Mouse (Mus musculus) CD4-positive naive resting alpha-beta T cell, adult 76 days (primary cell): ENCODE measurements around the gene Asb1. TPM values are rescaled to one million over a fixed set of nuclear protein-coding genes. Genes with fewer than 3 reads are reported as not detected.

ENCODE experiments used
- total RNA-seq: library from RNA; stranded (reverse); gene quantifications from one replicate; pipeline ENCODE4 v1.2.4, GENCODE M21; 2023

Gene Asb1
- total RNA-seq = 9.3 TPM

GRCm38 (mm10) chr1:91540271-91540826 lies at the start of gene Asb1:
Asb1 (plus strand) TSS chr1:91540544.

DNA sequence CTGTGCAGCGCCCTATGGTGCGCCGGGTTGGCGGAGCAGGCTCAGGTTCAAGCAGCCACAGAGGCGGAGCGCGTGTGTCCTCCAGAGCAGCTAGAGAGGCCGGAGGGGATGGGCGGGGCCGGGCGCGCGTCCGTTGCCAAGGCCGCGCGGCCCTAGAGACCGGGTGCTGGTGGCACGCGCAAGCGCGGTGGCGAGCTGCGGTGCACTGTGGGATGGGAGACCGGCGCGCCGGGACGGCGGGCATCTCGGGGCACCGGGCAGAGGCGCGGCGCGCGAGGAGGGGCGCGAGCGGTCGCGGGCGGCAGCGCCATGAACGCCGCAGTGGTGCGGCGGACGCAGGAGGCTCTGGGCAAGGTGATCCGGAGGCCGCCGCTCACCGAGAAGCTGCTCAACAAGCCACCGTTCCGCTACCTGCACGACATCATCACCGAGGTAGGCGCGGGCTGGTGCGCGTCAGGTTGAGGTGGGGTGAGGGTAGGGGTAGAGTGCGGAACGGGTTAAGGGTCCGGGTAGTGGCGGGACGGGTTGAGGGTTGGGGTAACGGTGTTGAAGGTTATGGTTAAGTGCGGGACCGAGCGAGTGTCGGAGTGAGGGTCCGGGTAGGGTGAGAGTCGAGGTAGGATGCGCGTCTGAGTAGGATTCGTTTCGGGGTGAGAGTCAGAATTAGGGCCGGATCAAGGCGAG lies 45.7 kb upstream of the Asb1 start, which contains the start of gene Traf3ip1:
TSS of gene Traf3ip1 (plus strand) at position 191 of the 684 bp plus-strand sequence.

Other genes with a start within 250 kb of the Asb1 start
- gene Scly, start 242.2 kb upstream of the Asb1 start, total RNA-seq = 16.3 TPM
- 0.23 TPM for gene Espnl, start 218.5 kb upstream of the Asb1 start, total RNA-seq
- gene Klhl30, start 189.5 kb upstream of the Asb1 start, total RNA-seq = not detected
- 0.62 TPM for gene Erfe, start 174.1 kb upstream of the Asb1 start, total RNA-seq
- gene Ilkap, start 141.7 kb upstream of the Asb1 start, total RNA-seq = 146 TPM
- gene Hes6, start 126.5 kb upstream of the Asb1 start, total RNA-seq = 27.0 TPM
- gene Per2, start 81.2 kb upstream of the Asb1 start, total RNA-seq = 16.4 TPM
- 4.8 TPM for gene Traf3ip1, start 45.9 kb upstream of the Asb1 start, total RNA-seq